ENCODE assay signal across 25 mouse cellular contexts in genomic region chrX:99222017-99222416, GRCm38 (mm10).
"Had no signal": no experiment of that assay in that cellular context is flagged by ENCODE, and none has a peak within 500 bp of the region (broad histone marks: within the 10 kb centered on the region; RNA-seq: fewer than 3 reads in every experiment).

No protein-coding gene starts in this region.

- H3K9ac ChIP-seq: heart, embryonic 13.5 days; heart, embryonic 15.5 days; hindbrain, embryonic 12.5 days; hindbrain, embryonic 14.5 days; intestine, embryonic 15.5 days; limb, embryonic 12.5 days had no signal

- H3K36me3 ChIP-seq: heart, embryonic 13.5 days; heart, embryonic 15.5 days; hindbrain, embryonic 10.5 days; hindbrain, embryonic 12.5 days; intestine, embryonic 15.5 days; limb, embryonic 10.5 days; limb, embryonic 12.5 days had no signal

- H3K4me3 ChIP-seq: heart, embryonic 13.5 days; heart, embryonic 15.5 days; hindbrain, embryonic 10.5 days; hindbrain, embryonic 12.5 days; intestine, embryonic 15.5 days; layer of hippocampus, adult 2 months; left cerebral cortex, adult 2 months; limb, embryonic 10.5 days; limb, embryonic 12.5 days had no signal

- H3K27ac ChIP-seq: heart, embryonic 13.5 days; heart, embryonic 15.5 days; hindbrain, embryonic 10.5 days; hindbrain, embryonic 12.5 days; hindbrain, embryonic 14.5 days; intestine, embryonic 15.5 days; layer of hippocampus, adult 2 months; left cerebral cortex, adult 2 months; limb, embryonic 10.5 days; limb, embryonic 12.5 days had no signal

- ATAC-seq: hindbrain, embryonic 16.5 days; inflammation-experienced regulatory T-cells, adult 6 months; intestine, embryonic 15.5 days; intestine, postnatal 0 days had no signal

- H3K4me2 ChIP-seq: heart, embryonic 11.5 days; heart, embryonic 13.5 days; heart, embryonic 15.5 days; hindbrain, embryonic 12.5 days; hindbrain, embryonic 14.5 days; intestine, embryonic 15.5 days; limb, embryonic 12.5 days had no signal

- H3K27me3 ChIP-seq: intestine, embryonic 15.5 days had no signal

- H3K9me3 ChIP-seq: heart, embryonic 13.5 days; heart, embryonic 15.5 days; hindbrain, embryonic 10.5 days; hindbrain, embryonic 12.5 days; intestine, embryonic 15.5 days; limb, embryonic 10.5 days; limb, embryonic 12.5 days had no signal

- DNase-seq: gastrocnemius, postnatal 14 days; gastrocnemius, postnatal 36 days; heart, adult 18-20 months; heart, postnatal 14 days; heart, postnatal 36 days; kidney, adult 18-20 months; kidney, adult 8-10 months; kidney, postnatal 10 days; kidney, postnatal 25 days; kidney, postnatal 4 days; liver had no signal
